Mouse (Mus musculus) retina, postnatal 7 days (tissue): ENCODE measurements at regions not wholly inside any gene's neighbourhood (a gene's known extent, or its start where the extent isn't known, plus 50 kb on each side); places are given as distances from the start of the nearest gene placed in this dataset.
A peak's percentile ranks its signal among the peaks of the same experiment; 100 is the strongest.

Experiments used
- DNase-seq: peaks from one replicate; pipeline ENCODE4 v3.0.0-alpha.2; 2012; ENCODE audit warnings: low read depth, low spot score

DNA sequence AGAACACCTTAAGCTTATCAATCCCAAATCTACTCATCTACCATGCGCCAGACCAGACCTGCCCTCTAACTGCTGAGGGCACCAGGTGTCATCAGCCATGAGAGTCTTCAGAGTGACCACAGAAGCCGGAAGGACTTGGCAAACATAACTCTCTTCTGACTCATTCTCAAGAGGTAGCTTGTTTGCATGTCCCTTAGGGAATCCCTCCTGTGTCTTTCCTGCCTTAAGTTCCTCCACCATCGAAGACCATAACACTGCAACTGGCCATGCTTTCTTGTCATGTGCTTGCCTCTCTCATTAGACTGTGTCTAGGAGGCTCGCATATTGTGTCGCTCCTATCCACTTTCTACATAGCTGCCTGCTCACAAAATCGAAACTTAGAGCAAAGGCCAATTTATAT is 226.1 kb upstream of the Ncam1 start:
- no peak for DNase-seq

DNA sequence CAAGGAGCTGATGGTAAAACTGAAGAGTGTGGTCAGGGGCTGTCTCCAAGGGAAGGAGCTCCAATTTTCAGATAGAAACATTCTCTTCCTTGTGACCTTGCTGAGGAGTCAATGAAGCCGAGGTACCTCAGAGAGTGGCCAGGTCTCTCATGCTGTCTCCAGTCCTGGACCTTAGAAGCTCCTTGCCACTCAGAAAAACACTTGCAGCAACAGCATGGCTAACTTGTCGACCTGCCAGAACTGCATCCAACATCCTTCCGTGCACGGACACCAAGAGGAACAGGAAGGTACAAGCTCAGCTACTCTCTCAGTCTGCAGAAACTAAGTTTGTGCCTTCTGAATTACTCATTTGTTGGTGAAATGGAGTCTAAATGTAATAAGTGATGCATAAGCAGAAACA is 214.9 kb upstream of the Ncam1 start:
- no peak for DNase-seq

DNA sequence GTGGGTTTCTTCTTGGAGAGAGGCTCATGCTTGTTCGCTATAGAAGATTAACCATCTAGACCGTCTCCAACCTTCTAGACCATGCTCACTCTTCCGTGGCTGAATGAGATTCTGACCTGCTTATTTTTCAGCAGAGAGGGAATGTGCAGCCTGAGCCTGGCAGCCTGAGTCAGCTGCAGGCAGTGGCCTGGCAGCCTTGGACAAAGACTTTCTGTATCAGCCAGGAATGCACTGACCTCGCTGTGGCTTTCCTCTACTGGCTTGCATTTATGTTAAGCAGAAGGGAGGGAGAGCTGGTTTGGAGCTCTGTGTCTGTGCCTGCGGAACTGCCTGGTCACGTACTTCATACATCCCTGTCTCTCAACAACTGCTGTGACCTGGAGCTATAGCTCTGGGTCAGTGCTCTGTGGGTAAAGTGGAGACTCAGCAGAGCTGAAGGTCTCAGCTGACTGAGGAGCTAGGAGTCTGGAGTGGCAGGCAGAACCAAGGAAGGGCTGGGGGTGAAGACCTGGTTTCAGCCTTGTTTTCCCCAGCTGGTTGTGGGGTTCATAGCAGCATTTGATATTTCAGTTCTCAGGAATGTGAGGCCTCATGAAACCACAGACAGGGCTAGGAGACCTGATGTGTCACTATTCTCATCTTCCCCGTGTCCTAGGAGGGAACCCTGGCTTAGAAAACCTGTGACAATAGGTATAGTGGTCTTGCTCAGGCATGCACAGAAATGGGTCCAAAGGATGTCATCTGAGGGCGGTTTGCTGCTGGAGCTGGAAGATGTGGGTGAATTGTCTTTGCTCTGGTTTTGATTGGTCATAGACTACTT is 207.2 kb upstream of the Ncam1 start:
- peak; percentile 19 for DNase-seq

DNA sequence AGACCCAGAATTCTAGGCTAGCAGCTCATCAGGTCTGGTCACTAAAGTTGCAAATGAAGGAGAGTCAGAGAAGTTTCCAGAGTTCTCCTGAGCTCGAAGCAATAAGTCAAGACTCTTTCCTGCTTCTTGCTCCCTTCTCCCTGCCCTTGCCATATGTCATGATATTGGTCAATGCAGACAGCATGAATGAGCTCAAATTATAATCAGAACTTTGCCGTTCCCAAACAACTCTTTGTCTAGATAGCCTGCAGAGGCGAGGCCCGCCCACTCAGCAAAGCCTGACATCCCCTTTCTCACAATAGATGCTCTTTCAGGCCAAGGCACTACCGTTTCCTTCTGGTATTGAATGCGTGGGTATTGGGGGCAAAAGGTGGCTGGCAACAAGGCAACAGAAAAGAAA is 204.0 kb upstream of the Ncam1 start:
- no peak for DNase-seq

DNA sequence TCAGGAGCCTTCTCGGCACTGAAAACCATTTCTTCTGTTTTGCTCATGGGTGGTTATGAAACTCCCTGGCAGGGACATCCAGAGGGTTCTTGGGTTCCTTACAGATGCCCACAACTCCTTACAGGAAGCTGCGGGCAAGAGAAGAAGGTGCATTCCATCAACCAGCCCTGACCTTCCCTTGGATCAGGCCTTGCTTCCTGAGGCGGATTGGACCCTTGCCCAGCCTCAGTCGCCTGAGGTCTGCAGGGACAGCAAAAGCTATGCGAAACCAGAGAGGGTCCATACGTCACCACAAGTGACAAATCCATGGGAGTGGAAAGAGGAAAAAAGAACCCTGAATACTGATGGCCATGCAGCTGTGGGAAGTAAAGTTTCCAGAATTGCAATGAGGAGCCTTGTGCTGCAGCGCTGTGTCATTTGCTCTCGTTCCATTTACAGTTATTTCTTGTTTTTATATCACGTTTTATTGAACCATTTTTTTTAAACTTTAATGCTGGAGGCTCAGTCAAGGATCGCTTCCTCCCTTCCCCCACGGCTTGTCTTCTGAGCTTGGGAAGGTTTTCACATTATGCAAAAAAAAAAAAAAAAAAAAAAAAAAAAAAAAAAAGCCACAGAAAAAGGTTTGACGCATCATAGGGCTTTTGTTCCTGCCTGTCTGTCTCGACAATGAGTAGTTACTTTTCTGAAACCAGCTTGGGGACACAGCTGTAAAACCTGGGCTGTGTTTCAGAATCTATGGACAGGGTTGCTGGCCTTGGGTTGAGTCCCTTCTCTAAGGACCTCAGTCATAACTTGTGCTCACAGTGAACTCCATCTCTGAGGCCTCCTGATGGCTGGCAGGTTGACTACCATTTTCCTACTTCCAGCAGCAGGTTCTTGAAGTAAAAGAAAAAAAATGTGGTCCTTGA is 202.0 kb upstream of the Ncam1 start:
- no peak for DNase-seq

DNA sequence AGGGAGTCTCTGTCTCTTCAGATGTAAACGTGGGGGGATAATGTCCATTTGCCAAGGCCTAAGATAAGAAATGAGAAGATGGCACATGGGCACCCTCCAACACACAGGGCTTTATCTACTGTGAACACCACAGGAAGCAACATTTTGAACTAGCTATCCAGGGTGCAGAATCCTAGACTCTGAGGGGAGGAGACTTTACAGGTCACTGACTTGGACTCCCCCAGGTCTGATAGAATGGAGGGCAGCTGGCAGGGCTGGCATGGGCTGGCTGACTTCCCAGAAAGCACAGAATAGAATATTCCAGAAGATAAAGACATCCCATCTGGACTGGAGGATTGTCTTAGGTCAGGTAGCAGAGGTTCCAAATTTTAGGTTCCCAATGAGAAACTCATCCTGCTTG is 201.2 kb upstream of the Ncam1 start:
- DNase-seq: no peak

DNA sequence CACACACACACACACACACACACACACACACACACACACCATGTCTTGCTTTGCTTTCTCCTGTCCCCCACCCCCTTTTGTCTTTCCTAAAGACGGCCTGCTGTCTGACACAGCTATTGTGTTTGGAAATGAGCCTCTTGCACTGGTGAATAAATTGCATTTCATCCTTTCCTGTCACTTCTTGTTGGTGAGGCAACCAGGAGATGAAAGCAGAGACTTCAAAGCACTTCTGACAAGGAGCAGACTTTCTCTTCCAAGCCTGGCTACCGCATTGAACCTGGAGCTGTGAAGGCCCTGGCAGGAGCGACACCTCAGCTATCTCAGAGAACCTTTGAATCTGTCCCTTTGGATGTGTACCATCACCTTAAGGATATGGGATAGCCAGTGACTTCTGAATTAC is 199.4 kb upstream of the Ncam1 start:
- no peak for DNase-seq

DNA sequence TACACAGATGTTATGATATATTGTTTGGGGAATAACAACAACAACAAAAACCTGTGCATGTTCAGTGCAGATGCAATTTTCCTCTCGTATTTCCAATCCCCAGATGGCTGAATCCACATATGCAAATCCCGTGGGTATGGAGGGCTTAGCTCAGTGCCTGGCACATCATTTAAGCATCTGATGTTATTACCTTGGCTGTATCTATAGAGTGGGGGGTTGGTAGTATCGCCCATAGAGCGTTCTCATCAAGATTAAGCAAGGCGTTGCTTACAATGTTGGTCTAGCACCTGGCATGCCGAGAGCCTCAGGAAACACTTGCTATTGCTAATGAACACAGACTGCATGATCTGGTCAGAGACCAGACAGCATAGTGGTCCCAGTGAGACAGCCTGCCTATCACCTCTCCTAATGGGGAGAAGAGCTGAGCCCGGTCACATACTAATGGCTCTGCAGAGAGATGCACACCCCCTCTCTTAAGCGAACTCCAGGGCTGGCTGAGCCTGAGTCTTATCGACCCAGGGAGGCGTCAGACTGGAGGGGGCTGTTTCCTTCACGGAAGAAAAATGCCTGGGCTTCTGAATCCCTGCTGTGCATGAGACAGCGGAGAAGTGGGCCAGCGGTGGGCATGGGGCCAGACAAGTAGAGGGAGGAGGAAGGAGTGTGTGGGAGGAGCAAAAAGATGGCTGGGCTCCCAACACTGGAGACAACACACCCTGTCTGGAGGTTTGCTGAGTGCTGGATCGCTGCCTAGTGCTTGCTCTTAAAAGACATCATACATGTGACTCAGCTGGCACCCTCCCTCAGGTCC is 190.9 kb upstream of the Ncam1 start:
- peak; percentile 25 for DNase-seq

DNA sequence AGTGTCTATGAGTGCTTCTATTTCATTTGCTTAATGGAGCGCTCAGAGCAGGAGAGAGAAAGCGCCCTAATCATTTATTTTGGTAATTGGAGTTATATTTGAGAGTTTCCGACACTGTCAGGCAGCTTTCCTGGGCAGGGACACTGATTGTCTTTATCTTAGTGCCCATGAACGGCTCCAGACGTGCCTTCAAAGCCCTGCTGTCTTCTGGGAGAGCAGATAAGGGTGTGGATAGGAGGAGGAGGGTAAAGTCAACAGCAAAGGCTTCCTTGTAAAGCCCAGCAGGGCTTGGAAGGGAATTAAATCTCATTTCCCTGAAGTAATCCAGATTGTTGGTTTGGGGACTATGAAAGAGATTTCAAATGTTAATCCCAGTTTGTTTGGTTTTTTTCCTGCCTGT is 189.3 kb upstream of the Ncam1 start:
- DNase-seq: no peak

DNA sequence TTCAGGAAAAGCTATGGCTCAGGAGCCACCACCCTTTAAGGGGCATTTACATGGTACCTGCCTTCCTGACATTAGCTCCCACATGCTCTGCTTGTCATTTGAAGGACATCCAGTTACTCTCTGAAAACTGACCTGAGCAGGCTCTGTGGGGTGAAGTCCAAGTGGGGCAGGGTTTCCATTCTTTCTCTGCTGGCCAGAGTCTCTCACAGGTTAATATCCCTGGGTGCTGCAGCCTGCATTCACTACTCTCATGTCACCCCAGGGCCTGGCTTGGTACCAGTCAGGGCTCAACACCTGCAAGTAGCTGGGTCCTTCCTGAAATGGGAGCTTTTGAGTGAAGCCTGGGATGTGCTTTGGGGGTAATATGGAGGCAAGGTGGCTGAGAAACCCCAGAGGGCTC is 188.8 kb upstream of the Ncam1 start:
- DNase-seq: no peak

DNA sequence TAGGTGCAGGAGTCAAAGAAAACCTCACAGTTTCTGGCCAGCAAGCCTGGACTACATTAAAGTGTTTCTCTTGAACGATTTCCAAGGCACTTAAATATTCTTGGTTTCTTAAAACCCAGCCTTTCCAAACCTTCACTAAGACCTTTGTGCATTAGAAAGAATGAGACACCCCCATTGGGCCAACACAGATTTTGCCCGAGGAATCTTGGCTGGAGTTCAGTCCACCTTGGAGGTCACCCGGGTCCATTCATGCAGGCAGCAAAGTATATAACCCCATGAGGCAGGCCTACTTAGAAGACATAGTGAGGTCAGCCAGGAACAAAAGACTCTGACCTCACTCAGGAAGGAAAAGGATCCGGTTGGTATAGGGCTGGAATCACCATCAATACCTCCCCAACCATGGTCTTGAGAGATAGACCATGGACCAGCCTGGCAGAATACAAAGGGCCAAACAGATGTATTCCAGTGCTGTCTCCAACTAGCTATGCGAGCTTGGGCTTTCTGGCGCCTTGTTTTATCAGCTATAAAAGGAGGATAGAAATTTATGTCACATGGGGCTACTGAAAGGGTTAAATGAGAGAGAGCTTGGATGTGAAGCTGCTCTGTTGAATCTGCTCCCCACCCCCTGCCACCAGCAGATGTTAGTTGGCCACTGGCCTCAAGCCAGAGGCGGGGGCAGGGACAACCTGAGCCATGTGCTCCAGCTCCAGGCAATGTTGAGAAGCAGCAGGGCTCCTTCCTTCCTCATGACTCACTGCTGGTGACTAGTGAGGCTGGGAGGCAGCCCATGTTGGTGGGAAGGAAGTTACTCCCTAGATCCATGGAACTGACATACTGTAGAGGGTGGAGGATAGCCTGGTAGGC is 181.9 kb upstream of the Ncam1 start:
- DNase-seq: peak; percentile 30

DNA sequence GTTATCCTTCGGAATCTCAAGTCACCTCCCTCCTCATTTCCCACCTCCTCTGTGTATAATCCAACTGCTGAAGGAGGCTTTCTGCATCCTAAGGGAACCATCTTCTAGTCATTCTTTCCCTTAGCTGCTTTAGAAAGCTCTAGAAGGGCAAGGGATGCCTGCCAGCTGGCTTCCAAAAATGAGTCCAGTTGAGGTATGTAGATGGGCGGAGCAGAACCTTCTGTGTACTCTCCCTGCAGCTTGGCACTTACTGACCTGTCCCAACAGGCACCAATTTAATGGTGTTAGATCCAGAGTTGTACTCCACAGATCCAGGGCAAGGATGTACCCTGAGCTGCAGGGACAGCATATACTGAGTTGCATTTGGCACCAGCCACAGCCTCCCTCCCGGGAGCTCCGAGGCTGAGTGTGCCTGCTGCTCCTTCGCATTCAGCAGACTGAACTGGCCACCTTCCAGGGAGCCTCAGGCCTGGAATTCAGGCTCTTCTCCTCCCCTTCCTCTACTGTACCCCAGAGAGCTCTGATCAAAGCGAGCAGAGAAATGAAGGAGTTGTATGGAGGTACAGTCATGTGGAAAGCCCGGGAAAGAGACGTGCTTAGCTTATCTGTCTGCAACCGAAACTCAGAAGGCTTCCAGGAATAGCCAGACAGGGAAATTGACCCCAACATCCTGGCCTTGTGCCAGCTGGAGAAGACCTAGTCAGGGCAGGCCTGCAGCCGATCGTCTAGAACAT is 177.4 kb upstream of the Ncam1 start:
- DNase-seq: no peak

DNA sequence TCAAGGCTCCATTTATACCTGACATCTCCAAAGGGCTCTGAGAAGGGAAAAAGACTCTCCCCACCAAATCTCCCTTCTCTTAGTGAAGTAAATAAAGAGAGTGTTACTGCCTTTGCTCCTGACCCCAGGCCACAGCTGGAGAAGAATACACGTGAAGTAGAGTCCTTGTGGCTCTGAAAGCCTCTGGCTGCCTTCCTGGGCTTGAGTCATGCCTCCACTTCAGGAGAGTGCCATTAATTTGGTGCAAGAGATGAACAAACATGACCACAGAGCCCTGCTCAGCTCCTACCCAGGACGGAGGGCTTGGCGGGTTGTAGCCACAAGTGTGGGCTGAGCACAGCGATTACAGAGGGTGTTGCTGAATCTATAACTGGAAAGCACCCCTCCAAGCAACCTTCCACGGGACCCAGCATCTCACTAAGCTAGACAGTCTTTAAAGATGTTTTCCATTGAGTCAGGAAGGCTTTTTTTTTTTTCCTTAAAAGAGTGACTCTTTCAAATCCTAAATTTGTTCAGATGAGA is 175.3 kb upstream of the Ncam1 start:
- no peak for DNase-seq

DNA sequence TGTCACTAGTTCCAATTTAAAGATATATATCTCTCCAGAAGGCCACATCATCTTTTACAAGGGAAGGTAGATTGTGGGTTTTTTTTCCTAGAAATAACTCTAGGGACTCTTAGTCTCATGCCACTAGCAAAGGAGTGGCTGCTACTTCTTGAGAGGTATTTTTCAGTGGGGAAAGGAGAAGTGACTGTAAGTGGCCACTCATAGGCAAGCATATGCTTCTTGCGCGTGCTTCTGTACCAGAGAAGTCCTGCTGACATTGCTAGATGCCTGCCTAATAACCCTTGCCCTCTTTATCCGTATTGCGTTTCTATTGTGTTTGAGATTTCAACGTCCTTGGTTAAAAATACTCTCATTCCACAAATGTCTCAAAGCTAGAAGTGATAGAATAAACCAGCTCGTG is 170.7 kb upstream of the Ncam1 start:
- no peak for DNase-seq

DNA sequence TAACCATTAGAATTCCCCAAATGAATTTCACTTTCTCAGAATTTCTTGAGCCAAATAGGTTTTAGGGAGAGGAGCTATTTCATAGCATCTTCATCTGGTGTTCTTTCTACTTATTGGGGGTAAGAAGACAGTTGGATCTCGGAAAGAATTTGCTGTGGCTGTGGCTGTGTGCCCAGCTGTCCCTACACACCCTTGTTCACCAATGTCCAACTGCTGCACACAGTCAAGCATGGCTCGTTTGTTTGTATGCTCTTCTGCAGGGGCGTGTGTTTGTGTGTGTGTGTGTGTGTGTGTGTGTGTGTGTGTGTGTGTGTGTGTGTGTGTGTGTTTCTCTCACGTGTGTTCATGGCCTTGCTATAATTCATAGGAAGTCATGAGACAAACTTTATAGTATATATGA is 165.9 kb upstream of the Ncam1 start:
- no peak for DNase-seq

DNA sequence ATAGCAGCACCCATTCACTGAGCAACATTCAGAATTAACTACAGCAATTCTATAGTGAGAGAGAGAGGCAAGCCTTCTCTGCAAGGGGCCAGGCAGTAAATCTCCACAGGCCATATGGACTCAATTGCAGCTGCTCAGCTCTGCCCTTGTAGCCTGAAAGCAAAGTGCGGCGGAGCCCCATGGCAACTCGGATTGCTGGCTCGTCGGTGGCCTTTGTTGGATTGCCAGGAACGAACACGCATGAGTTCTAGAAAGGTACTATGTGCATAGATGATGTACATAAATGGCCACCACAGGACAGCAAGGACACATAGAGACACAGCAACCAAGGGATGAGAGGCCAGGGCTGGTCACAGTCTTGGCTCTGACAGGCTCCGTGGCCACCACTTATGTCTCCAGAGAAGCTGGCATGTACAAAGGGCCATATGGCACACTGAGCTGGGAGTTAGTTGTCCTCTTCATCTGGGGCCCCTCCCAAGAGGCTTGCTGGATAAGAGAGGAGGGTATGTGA is 163.9 kb upstream of the Ncam1 start:
- DNase-seq: no peak

DNA sequence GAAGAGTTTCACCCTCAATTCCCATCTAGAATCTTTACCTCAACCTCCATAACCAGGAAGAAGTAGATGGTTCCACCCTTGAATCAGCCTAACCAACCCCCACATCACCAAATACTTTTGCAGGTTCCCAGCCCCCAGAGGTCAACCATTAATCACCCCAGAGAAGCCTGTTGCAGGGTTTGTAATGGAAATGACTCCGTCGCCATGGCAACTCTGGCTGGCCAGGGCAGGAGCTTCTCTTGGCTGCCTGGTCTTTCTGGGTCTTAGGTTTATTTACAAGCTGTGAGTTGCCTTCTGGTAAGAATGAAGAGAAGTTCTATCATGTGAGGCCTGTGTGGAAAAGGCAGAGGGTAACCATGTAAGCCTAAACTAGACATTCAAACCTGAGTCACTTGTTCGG is 163.2 kb upstream of the Ncam1 start:
- no peak for DNase-seq

DNA sequence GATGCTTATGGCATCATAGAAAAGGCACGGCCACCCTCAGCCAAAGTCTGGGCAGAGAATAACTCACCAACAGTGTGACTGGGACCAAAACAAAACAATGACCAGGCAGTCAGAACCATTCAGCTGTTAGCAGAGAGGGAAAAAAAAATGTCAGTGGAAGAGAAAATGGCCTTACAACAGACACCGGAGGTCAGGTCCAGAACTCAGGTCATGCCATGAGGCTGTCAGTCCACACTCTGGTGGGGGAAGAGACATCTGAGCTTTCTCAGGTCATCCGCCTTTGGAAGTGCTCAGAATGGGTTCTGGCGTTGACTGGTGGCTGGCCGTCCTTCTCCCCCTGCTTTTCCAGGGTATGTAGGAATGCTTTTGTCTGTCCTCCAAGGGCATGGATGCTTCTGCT is 162.6 kb upstream of the Ncam1 start:
- no peak for DNase-seq

DNA sequence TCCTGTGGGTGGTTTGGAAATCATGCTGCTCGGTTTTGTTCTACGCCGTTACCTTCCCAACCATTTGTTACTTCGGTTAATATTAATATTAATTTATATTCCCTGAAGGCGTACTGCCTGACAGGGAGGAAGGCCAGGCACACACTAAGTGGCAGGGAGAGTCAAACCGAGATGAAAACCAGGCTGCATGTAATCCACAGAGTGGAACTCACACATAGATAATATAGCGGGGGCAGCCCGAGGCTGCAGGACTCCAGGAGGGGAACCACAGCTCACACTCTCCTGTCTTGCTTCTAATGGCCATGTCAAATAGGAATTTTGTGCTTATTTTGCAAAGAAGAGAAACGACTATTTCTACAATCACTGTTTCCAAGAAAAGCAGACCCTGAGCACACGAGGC is 161.3 kb upstream of the Ncam1 start:
- no peak for DNase-seq

DNA sequence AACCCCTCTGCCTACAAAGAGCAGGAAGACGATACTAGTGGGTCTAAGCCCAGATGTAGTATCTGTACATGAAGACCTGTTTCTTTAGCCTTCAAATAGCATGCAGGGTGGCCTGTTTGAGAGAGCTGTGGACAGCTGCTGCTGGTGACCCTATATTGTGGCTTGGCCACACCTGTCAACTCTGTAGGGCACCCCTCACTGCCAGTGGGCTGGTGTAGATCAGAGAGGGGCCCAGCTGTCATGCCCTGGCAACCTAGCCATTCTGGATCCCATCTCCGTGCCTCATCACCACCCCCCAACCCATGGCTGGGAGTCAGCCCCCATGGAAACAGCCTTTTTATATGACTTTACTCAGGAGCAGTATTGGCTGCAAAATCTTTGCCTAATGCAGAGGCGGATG is 160.2 kb upstream of the Ncam1 start:
- no peak for DNase-seq
